Mouse (Mus musculus) activated CD4-positive, CD25-positive, alpha-beta regulatory T cell, adult 4 months (primary cell): ENCODE measurements around the gene Poc1a. TPM values are rescaled to one million over a fixed set of nuclear protein-coding genes. Genes with fewer than 3 reads are reported as not detected.
A peak's percentile ranks its signal among the peaks of the same experiment; 100 is the strongest.

Experiments
- ATAC-seq: one replicate; pipeline ENCODE4 v1.8.0; 2017
- polyA plus RNA-seq, 2 experiments: library from polyadenylated mRNA; unstranded; fragments of 100-300 nt; shearing (Covaris generic); gene quantifications; one replicate each; pipeline ENCODE4 v1.2.1; 2017

Poc1a gene
- polyA plus RNA-seq, 2 experiments from 2014 or later: 7.9 to 13.5 TPM

DNA sequence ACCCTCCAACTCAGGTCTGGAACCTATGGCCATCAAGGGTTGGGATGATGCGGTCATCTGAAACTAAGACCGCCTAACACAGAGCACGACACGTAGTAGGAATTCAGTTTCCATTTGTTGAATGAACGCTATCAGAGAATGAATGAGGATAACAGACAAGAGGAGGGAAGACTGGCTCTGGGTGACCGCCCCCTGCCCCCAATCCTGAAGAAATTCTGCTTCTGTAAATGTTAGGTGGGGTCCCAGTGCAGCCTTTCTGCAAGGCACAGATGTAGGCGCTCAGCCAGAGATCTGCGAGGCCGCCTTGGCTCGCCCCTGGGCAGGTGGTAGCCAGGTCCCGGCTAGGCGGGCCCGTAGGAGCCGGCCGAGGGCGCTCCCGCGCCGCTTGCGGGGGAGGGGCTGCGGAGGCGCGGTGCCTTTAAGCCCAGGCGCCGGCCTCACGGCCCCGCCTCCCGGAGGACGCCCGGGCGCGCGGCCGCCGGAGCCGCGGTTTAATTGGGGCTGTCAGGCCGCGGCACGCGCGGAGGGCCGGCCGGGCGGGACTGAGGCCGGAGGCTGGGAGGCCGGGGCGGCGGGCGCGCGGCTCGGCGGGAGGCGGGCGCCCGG lies 87.4 kb downstream of the Poc1a start, which contains the start of gene Dusp7:
TSS of gene Dusp7 (plus strand) at position 521 of the 606 bp plus-strand sequence.
- no peak for ATAC-seq

DNA sequence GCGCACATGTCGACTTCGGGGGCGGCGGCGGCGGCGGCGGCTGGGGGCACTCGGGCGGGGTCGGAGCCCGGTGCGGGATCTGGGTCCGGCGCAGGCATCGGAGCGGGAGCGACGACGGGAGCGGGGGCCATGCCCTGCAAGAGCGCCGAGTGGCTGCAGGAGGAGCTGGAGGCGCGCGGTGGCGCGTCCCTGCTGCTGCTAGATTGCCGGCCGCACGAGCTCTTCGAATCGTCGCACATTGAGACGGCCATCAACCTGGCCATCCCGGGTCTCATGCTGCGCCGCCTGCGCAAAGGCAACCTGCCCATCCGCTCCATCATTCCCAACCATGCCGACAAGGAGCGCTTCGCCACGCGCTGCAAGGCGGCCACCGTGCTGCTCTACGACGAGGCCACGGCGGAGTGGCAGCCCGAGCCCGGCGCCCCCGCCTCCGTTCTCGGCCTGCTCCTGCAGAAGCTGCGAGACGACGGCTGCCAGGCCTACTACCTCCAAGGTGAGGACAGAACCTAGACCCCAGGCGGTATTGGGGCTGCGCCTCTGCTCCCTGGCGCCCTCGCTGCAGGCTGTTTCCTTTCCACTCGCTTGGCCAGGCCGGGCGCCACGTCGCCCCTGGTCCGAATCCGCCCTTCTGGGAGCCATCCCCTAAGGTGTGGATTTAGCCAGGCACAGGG lies 88.1 kb downstream of the Poc1a start:
- no peak for ATAC-seq

GRCm38 (mm10) chr9:106369801-106370485 lies 89.1 kb downstream of the Poc1a start:
- ATAC-seq: no peak

GRCm38 (mm10) chr9:106370620-106371383 lies 89.9 kb downstream of the Poc1a start:
- ATAC-seq: no peak

GRCm38 (mm10) chr9:106371384-106371671 lies 90.5 kb downstream of the Poc1a start:
- no peak for ATAC-seq

DNA sequence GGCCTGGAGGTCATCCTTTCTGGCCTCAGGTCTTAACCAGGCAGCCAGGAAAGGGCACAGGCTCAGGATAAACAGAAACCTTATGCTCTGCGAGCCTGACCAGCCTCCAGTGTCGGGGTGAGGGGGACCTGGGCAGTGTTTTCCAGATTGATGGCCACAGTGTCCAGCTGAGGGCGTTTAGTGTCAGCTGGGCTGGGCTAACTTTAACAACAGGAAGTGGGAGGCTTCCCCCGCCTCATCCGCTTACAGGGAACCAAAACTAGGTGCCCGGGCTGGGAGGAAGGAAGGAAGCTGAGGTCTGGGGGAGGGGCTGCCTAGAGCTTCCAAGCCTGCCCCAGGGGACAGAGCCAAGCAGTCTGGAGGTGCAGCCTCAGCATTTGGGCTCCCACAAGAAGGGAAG lies 90.9 kb downstream of the Poc1a start:
- ATAC-seq: peak; percentile 14

DNA sequence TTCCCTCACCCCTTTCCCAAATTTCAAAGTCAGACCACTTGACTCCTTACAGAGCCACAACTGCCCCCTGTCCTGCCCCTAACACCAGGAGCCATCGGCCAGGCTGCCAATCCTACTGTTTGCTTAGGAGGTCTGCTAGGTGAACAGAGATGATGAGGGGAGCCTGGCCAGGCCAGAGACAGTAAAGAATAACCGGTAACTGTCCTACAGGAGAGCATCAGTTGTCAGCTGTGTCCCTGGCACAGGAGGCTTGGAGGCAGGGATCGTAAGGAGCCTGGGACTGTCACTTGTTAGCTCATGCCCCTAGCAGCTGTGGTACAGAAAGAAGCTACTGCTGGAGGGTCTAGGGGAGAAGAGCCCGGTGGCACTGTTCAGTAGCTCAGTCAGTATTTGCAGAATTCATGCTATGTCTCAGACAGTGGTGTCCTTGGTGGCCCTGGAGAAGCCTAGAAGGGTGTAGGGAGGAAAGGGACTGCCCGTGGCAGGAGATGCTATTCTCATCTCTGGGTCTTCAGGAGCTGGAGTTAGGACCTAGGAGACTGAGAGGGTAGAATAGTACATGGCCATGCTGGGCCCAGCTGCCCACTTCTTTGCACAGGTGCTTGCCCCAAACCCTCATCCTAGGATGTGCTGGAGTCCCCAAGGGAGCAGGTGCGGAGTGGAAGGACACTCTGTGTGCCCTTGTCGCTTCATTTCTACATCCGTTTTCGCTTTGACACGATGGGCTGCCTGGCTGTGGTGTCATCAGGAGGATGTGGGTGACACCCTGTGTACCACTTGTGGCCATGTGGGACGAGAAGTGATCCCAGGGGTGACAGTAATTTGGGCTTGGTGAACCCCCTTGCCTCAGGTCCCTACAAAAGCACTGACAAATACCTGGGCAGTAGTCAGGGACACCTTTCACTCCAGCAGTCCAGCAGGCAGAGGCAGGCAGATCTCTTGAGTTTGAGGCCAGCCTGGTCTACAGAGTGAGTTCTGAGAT lies 91.9 kb downstream of the Poc1a start:
- peak; percentile 79 for ATAC-seq

- no peak for ATAC-seq
These were observed 93.1 kb downstream of the Poc1a start for GRCm38 (mm10) chr9:106373973-106374372.

DNA sequence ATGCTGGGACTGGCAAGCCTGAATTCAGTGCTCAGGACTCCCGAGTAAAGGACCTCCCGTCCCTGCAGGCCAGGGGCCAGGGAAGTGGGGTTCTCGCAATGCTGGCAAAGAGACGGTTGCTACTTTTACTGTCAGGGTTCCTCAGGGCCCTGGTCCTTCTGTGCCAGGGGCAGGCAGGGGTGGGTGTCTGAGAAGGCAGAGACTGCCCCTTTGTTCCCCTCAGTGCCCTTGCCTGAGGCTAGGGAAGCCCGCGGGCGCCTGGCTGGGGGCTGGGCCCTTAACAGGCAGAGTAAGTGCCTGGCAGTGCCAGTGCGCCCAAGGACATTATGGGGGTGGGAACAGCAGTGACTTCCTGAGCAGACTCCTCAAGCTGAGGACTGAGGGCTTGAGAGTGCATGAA lies 96.4 kb downstream of the Poc1a start:
- ATAC-seq: no peak

DNA sequence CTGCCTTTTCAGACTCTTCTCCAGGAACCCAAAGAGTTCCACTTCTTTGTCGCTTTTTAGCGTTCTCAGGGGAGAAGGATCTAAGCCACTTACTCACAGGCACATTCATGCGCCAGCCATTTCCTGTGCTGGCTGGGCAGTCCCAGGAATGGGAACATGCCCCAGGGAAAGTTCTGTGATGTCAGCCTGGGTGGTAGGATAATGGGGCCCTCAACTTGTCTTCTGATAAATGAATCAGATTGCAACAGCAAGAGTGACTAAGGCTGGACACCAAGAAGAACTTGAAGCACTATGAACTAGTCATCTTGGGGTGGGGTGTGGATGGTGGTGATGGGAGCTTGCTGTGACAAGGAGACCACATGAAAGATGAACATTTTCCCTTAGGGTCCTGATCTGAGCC lies 97.2 kb downstream of the Poc1a start:
- ATAC-seq: no peak

DNA sequence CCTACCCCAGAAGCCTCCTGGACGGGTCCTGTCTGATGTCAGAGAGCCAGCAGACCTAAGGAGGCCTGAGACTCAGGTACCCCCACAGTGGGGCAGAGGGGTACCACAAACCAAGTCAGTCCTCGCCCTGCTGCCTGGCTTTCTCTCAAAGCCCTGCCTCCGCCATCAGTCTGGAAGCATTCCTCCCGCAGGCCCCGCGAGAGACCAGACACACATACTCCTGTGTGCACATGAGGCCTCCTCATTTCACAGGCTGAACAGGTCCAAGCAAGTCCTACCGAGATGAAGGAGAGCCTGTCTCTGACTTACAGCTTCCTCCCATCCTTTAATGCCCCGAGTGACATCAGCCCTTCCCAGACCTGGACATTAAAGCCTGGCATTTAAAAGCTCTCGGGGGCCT lies 97.9 kb downstream of the Poc1a start:
- ATAC-seq: no peak

- ATAC-seq: peak; percentile 80
These were observed 105.5 kb downstream of the Poc1a start for GRCm38 (mm10) chr9:106386181-106386864.

GRCm38 (mm10) chr9:106392828-106393527 lies 112.1 kb downstream of the Poc1a start:
- no peak for ATAC-seq

DNA sequence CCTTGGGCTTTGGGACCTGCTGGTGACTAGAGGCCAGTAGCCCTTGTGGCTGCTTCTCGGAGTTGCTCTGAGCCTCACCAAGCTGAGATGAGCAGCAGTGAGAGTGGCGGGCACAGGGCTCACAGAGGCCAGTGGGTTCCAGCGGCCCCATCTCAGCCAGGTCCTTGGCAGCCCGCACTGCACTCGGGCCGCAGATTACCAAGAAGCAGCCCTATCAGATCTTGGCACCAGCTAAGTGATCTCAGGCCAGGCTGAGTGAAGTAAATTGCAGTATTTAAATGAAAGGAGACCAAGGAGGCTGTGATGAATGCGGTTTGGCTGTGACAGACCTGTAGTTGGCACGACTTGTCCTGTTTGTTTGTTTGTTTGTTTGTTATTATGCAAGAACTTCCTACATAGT lies 112.7 kb downstream of the Poc1a start:
- ATAC-seq: no peak

- ATAC-seq: peak; percentile 90
These were observed 114.1 kb downstream of the Poc1a start for GRCm38 (mm10) chr9:106394649-106395602.

- ATAC-seq: no peak
These were observed 116.9 kb downstream of the Poc1a start for GRCm38 (mm10) chr9:106397733-106398132.

DNA sequence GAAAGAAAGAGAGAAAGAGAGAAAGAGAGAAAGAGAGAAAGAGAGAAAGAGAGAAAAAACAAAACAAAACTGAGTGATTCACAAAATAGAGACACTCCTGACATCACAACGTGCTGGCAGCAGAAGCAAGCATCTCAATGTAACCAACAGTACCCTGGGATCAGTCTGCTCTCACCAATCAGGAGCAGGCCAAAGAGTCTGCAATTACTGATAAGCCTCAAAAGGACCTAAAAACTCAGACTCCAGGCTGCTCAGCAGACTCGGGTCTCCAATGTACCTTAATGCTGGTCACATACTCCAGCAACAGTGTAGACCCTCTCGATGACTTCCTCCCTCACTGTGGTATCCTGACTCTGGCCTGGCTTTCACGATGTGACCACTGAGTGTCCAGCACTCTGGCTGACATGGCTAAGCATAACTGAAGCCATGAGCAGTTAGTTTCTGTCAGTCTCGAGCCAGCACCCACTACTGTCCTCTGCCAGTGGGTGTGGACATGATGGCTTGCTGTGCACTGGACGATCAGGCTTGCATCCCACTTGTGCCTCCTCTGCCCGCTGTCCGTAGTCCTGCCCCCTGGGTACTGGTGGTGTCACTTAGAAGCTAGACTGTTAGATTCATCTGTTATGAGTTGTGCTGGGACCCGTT lies 117.9 kb downstream of the Poc1a start:
- no peak for ATAC-seq

DNA sequence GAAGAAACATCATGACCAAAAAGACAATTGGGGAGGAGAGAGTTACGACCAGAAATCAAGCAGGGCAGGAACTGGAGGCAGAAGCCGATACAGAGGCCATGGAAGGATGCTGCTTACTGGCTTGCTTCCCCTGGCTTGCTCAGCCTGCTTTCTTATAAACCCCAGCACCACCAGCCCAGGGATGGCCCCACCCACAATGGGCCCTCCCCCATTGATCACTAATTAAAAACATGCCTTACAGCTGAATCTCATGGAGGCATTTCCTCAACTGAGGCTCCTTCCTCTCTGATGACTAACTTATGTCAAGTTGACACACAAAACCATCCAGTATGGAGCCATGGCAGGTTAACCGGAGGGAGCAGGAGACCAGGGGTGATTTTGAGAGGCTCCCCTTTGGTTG lies 118.9 kb downstream of the Poc1a start:
- ATAC-seq: no peak
